Mouse (Mus musculus) midbrain, embryonic 11.5 days (tissue): Measurements from ENCODE around the gene Nr1d2. TPM values are rescaled to one million over a fixed set of nuclear protein-coding genes. Genes with fewer than 3 reads are reported as not detected.
"Not testable (repeated sequence)": the region's sequence is repeated elsewhere in the genome, so short reads cannot be mapped to it uniquely, and the experiment has no call there.

Source experiments
- ATAC-seq: fragments of 200-750 bp; cut with Nextera tagmentation; 2 replicates; pipeline ENCODE4 v1.8.0; 2017; ENCODE audit warnings: moderate TSS enrichment, moderate library complexity; ENCODE audit not compliant: low FRiP score
- DNase-seq: peaks from one replicate; pipeline ENCODE4 v3.0.0; 2015; ENCODE audit warnings: low spot score; ENCODE audit errors: missing footprints
- H3K27ac ChIP-seq: fragments of 300-500 bp; sonication (generic); 2 replicates; pipeline ENCODE4 v1.5.1; 2014; ENCODE audit warnings: low read depth, low read length
- H3K27me3 ChIP-seq: fragments of 300-500 bp; sonication (generic); 2 replicates; pipeline ENCODE4 v1.6.1; 2014; ENCODE audit warnings: mild to moderate bottlenecking, low read length, moderate library complexity, mixed read lengths; ENCODE audit not compliant: control insufficient read depth, insufficient read depth
- H3K36me3 ChIP-seq: fragments of 300-500 bp; sonication (generic); 2 replicates; pipeline ENCODE4 v1.6.1; 2014; ENCODE audit warnings: mild to moderate bottlenecking, low read length, moderate library complexity, mixed read lengths; ENCODE audit not compliant: control insufficient read depth, insufficient read depth
- H3K4me1 ChIP-seq: fragments of 300-500 bp; sonication (generic); 2 replicates; pipeline ENCODE4 v1.6.1; 2014; ENCODE audit warnings: low read length; ENCODE audit not compliant: control insufficient read depth, insufficient read depth
- H3K4me2 ChIP-seq: fragments of 300-500 bp; sonication (generic); 2 replicates; pipeline ENCODE4 v1.6.1; 2014; ENCODE audit warnings: mild to moderate bottlenecking, moderate library complexity
- H3K4me3 ChIP-seq: fragments of 300-500 bp; sonication (generic); 2 replicates; pipeline ENCODE4 v1.5.1; 2014; ENCODE audit warnings: low read depth, low read length
- H3K9ac ChIP-seq: fragments of 300-500 bp; sonication (generic); 2 replicates; pipeline ENCODE4 v1.6.1; 2014; ENCODE audit warnings: low read length
- H3K9me3 ChIP-seq: fragments of 300-500 bp; sonication (generic); 2 replicates; pipeline ENCODE4 v1.6.1; 2016; ENCODE audit warnings: low read length; ENCODE audit not compliant: control insufficient read depth
- WGBS: fragments of 180-500 bp; shearing (Covaris S2); extraction: QIAGEN DNeasy Blood & Tissue Kit; methylation state at CpG from one replicate; pipeline ENCODE4 v1.1.7; 2014; 5-methylcytosine and 5-hydroxymethylcytosine counted together
- polyA plus RNA-seq: library from polyadenylated mRNA; unstranded; fragments of >200 nt; fragmentation: Nextera tagmentation; extraction: Ambion mirVana; gene quantifications from 2 replicates; pipeline ENCODE4 v1.2.1, GENCODE M21; 2014

Gene Nr1d2
- polyA plus RNA-seq, 1 experiment from 2014 or later, result 4.9 TPM

GRCm38 (mm10) chr14:18270529-18271441, 31.9 kb upstream of the Nr1d2 start, which contains the start of the genes Nkiras1 and Rpl15:
Nkiras1 (plus strand) TSS chr14:18271136.
Rpl15 (minus strand) TSS chr14:18271391.
- Histone ChIP-seq H3K36me3 (peaks cover 5% of the 10 kb centered on the region; the same call in 1 of the 2 replicates), H3K4me2 (peak within 1 kb of the TSS; percentile 72), H3K4me1 (peaks cover 2% of the 10 kb centered on the region; the same call in 1 of the 2 replicates), H3K9me3 (no peaks in the 10 kb centered on the region), H3K9ac (peak within 1 kb of the TSS; percentile 99), H3K27me3 (no peaks in the 10 kb centered on the region), H3K4me3 (peak within 1 kb of the TSS; percentile 92), H3K27ac (peak within 1 kb of the TSS; percentile 67)
- peak; percentile 98 for DNase-seq
- peak; percentile 100 for ATAC-seq
- WGBS, result under 1% methylated on average over 75 of the region's 78 CpGs

- not testable (repeated sequence) for H3K36me3 ChIP-seq, ATAC-seq, H3K4me1 ChIP-seq, H3K9me3 ChIP-seq, H3K27me3 ChIP-seq
- H3K27ac ChIP-seq, result peak overlapping the region; percentile 67; the same call in 1 of the 2 replicates
- H3K4me2 ChIP-seq, result peak overlapping the region; percentile 72
- WGBS, result 1% methylated on average over 18 of the region's 24 CpGs
- peak overlapping the region; percentile 92 for H3K4me3 ChIP-seq
- peak; percentile 90 for DNase-seq
- peak overlapping the region; percentile 99 for H3K9ac ChIP-seq
Observed at GRCm38 (mm10) chr14:18269947-18270528, 31.1 kb upstream of the Nr1d2 start.

DNA sequence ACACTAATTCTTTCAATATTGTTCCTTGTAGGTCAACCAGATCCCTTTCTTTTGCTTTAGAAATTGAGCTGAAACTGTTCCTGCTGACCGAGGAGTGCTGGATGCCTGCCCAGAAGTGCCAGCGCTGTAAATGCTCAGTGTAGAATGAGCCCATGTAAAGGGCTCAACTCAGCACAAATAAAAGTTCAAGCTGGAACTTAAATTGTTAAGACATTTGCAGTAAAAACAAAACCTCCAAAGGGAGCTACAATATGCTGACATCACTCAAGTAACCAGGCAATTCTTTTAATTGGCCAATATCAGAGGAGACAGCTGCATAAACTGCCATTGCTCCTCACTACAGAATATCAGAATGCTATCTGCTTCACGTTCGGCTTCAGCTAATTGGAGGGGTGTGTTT, 24.5 kb upstream of the Nr1d2 start:
- no peak overlapping the region for H3K4me2 ChIP-seq
- 80% methylated on average over 4 of the region's 4 CpGs for WGBS
- no peak overlapping the region for H3K27ac ChIP-seq

GRCm38 (mm10) chr14:18261203-18261602, 22.3 kb upstream of the Nr1d2 start:
- no peak overlapping the region for H3K27ac ChIP-seq
- no peaks in the 10 kb centered on the region; the same call in 1 of the 2 replicates for H3K9me3 ChIP-seq
- H3K4me3 ChIP-seq, result no peak overlapping the region
- H3K27me3 ChIP-seq, result no peaks in the 10 kb centered on the region
- WGBS, result 85% methylated on average over 3 of the region's 3 CpGs
- H3K36me3 ChIP-seq, result no peaks in the 10 kb centered on the region
- ATAC-seq (no peak), DNase-seq (no peak)
- no peak overlapping the region for H3K9ac ChIP-seq
- H3K4me2 ChIP-seq, result no peak overlapping the region
- no peaks in the 10 kb centered on the region for H3K4me1 ChIP-seq

More for the DNA sequence above, 24.5 kb upstream of the Nr1d2 start:
- Histone ChIP-seq H3K27me3 (no peaks in the 10 kb centered on the region), H3K4me3 (no peak overlapping the region), H3K9me3 (no peaks in the 10 kb centered on the region; the same call in 1 of the 2 replicates), H3K9ac (no peak overlapping the region), H3K4me1 (no peaks in the 10 kb centered on the region), H3K36me3 (peaks cover 4% of the 10 kb centered on the region; the same call in 1 of the 2 replicates)
- DNase-seq (no peak), ATAC-seq (no peak)

GRCm38 (mm10) chr14:18242638-18243130, 3.8 kb upstream of the Nr1d2 start:
- Histone ChIP-seq H3K4me2 (no peak overlapping the region), H3K27ac (no peak overlapping the region), H3K4me3 (no peak overlapping the region), H3K9ac (no peak overlapping the region), H3K4me1 (no peaks in the 10 kb centered on the region), H3K36me3 (no peaks in the 10 kb centered on the region), H3K9me3 (no peaks in the 10 kb centered on the region), H3K27me3 (no peaks in the 10 kb centered on the region)
- DNase-seq (no peak), ATAC-seq (no peak)
- WGBS, result 90% methylated on average over 21 of the region's 21 CpGs

GRCm38 (mm10) chr14:18241786-18242185, 2.9 kb upstream of the Nr1d2 start:
- no peak overlapping the region for H3K27ac ChIP-seq
- no peak overlapping the region for H3K4me3 ChIP-seq
- WGBS, result 90% methylated on average over 4 of the region's 4 CpGs
- ATAC-seq (no peak), DNase-seq (no peak)
- no peaks in the 10 kb centered on the region for H3K9me3 ChIP-seq
- H3K36me3 ChIP-seq, result no peaks in the 10 kb centered on the region
- no peaks in the 10 kb centered on the region for H3K27me3 ChIP-seq
- H3K9ac ChIP-seq, result no peak overlapping the region
- H3K4me2 ChIP-seq, result no peak overlapping the region
- H3K4me1 ChIP-seq, result no peaks in the 10 kb centered on the region

GRCm38 (mm10) chr14:18240132-18240531, 1.2 kb upstream of the Nr1d2 start:
- Histone ChIP-seq H3K27ac (no peak overlapping the region), H3K36me3 (no peaks in the 10 kb centered on the region), H3K4me1 (no peaks in the 10 kb centered on the region), H3K4me3 (no peak overlapping the region), H3K27me3 (no peaks in the 10 kb centered on the region), H3K9ac (no peak overlapping the region), H3K9me3 (no peaks in the 10 kb centered on the region), H3K4me2 (no peak overlapping the region)
- ATAC-seq (no peak), DNase-seq (no peak)
- 74% methylated on average over 7 of the region's 7 CpGs for WGBS

- Histone ChIP-seq H3K27me3 (no peaks in the 10 kb centered on the region), H3K9me3 (no peaks in the 10 kb centered on the region), H3K4me1 (no peaks in the 10 kb centered on the region), H3K27ac (no peak overlapping the region), H3K4me2 (peak overlapping the region; percentile 74), H3K9ac (peak overlapping the region; percentile 63), H3K36me3 (no peaks in the 10 kb centered on the region), H3K4me3 (peak overlapping the region; percentile 72)
- DNase-seq, result peak; percentile 99
- WGBS, result under 1% methylated on average over 66 of the region's 71 CpGs
- peak; percentile 93 for ATAC-seq
Observed at GRCm38 (mm10) chr14:18238131-18238749, 687 bp downstream of the Nr1d2 start.
